Mouse (Mus musculus) CD4-positive helper T cell, adult 2 months (primary cell): Measurements from ENCODE around the gene Faim.
A peak's percentile ranks its signal among the peaks of the same experiment; 100 is the strongest.

Experiments
- DNase-seq: peaks from one replicate; pipeline ENCODE4 v3.0.0-alpha.2; 2012; ENCODE audit warnings: low read depth, missing footprints, low spot score

The Faim gene

DNA sequence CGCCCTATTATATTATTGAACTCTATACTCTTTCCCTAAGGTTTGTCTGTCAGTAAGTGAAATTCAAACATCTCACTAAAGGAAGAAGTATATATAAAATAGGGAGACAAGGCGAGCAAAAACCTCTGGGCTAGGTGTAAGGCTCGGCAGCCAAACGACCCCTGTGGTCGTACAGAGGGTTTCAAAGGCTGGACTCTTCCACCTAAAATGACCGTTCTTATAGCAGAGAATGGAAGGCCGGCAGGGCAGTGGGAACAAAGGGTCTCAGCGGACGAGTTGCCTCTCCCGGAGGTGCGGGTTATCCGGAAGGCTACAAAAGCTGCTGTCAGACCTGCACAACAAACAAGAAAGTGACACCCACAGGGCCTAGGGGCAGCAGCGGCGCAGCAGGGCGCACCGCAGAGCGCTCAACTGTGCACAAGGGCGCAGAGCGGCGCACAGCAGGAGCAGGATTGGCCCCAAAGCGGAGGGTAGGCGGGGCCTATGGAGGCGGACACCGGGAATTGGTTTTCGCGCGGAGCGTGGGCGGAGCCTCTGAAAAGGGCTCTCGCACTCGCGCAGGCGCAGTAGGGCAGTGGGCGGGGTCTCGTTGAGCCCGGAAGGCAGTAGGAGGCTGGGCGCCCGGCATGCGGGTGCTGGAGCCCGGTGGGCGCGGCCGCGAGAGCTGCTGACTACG is at the start of gene Faim:
Faim (plus strand) TSS at position 574 of the 676 bp plus-strand sequence.
- peak; percentile 99 for DNase-seq

DNA sequence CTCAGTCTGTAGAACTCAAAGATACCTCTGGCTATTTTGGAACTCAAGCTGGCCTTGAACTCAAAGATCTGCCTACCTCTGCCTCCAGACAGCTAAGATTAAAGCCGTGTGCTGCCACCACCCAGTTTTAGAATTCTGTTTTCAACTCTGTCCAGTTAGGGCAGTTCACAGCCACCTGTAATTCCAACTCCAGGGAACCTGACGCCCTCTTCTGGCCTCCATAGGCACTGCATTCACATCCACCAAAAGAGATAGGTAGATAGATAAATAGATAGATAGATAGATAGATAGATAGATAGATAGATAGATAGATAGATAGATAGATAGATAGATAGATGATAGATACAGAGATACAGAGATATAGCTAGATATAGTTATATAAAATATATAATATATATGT is 46.9 kb upstream of the Faim start:
- no peak for DNase-seq

DNA sequence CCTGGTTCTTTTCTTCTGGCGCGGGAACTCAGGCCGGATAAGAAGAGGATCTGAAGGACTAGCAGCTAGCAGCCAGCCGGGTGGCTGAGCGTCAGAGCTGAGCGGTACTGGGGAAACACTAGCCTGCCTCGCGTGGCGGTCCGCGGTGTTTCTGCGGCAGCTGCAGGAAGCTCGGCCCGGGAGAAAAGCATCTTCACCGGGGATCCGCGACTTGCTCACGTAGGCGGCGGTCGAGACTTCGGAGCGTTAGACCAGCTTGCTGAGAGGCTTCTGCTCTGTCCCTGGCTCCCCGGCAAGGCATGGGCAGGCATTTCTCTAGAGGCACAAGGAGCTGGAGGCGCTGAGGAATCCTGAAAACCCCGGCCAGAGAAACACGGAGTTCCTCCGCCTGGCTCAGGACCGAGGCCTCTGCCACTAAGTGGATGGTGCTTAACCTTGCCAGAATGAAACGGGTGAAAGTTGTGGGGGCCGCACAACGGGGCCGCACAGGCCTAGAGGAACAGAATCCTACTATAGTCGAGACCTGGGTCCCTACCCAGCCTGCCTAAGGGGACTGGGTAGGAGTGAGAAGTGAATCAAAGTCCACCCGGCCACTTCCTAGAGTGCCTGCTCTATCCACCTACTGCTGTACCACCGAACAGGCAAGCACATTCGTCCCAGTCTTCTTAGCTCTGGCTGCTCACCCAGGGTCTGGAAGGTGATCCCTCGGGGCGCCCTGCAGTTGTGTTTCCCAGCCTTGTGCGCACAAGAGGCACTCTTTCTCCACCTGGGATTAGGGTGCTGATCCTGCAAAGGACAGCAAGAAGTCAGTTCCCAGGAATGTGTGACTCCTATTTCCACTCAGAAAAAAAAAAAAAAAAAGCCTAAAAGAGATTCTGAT is 33.8 kb upstream of the Faim start:
- DNase-seq: no peak

DNA sequence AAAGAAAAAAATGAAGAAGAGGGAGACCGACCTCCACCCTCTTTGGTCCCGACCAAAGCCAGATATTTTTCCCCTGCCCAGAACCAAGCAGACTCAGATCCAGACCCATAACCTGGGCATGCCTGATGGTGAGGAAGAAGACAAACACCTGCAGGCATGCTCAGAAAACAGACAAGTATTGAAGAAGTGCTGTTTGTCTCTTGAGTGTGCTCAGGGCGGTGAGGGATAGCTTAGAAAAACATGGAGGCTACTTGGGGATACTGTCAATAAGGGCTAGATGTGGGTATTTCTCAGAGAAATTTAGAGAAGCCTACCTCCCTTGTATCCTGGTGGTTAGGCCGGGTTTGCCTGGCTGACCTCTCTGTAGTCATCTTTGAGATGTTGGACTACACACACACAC is 32.9 kb upstream of the Faim start:
- DNase-seq: no peak

DNA sequence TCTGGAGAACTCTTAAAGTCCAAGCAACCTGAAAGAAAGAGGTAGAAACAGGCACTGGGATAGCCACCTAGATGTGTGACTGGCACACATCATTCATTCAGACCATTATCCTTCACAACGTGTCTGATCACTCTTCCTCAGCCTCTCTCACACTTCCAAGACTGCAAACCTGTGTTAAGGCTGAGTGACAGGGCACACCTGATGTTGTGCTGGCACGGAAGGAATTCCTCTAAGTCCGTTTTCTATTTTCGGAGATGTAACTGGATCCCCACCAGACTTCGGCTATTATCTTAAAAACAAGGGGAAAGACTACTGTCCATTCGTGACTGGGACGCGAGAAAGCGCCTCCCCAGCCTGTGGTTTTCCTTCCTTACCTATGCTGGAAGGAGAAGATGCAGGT is 32.3 kb upstream of the Faim start:
- DNase-seq: no peak

DNA sequence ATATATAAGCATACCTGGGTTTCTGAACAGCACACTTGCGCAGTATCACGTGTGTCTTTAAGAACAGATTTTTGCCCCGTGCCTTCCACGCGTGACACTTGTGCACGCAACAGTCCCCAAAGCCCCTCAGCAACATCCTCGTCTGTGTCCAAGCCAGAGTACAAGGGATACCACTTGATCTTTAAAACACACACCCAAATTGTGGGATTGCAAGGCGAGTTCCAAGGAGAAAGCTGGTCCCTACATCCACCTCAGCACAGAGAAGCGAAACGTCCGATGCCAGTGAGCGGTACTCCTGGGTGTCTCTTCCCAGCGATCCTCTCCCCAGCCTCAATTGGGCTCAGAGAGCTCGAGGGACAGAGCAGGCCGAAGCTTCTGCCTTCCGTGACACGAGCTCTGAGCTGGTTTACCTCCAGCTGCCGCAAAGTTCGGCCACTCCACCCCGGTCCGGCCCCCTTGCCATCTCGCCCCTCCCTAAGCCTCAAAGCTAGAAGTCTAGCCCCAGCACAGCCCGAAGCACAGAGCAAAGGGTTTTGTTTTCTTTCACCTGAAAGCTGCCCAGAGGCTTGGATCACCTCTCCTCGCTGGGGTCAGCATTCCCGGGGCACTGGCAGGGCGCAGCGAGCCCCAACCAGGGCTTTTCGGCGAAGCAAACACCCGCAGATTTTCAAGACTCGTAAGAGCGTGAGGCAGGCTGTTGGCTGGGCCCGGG is 31.6 kb upstream of the Faim start:
- no peak for DNase-seq

DNA sequence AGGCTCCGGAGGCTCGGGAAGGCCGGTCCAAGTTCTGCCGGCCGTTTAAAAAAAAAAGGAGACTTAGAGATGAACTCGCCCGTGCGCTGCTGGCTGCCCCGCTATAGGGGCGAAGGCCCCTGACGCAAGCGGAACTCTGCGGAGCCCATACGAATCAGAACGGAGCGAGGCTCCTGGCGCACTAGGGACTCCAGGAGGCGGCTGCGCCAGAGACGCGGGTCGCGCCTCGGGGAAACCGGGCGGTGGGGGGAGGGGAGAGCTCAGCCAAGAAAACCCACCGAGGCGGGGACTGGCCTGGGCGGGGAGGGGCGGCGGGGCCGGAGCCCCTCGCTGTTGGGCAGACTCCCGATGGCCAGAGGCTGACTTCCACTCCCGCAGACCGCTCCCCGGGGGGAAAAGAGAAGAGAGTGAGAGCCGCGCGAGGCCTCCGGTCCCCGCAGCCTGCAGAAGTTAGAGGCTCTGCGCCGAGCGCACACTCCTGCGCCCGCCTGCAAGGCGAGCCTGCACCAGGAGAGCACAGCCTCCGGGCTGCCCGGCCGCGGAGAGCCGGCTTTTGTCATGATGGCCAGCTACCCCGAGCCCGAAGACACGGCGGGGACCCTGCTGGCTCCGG is 31.0 kb upstream of the Faim start, which contains the start of gene Foxl2:
Foxl2 (plus strand) TSS at position 186 of the 613 bp plus-strand sequence.
- DNase-seq: no peak

DNA sequence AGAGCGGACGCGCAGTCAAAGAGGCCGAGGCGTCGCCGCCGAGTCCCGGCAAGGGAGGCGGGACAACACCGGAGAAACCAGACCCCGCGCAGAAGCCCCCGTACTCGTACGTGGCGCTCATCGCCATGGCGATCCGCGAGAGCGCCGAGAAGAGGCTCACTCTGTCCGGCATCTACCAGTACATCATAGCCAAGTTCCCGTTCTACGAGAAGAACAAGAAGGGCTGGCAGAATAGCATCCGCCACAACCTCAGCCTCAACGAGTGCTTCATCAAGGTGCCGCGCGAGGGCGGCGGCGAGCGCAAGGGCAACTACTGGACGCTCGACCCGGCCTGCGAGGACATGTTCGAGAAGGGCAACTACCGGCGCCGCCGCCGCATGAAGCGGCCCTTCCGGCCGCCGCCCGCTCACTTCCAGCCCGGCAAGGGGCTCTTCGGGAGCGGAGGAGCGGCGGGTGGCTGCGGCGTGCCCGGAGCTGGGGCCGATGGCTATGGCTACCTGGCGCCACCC is 30.4 kb upstream of the Faim start:
- no peak for DNase-seq

DNA sequence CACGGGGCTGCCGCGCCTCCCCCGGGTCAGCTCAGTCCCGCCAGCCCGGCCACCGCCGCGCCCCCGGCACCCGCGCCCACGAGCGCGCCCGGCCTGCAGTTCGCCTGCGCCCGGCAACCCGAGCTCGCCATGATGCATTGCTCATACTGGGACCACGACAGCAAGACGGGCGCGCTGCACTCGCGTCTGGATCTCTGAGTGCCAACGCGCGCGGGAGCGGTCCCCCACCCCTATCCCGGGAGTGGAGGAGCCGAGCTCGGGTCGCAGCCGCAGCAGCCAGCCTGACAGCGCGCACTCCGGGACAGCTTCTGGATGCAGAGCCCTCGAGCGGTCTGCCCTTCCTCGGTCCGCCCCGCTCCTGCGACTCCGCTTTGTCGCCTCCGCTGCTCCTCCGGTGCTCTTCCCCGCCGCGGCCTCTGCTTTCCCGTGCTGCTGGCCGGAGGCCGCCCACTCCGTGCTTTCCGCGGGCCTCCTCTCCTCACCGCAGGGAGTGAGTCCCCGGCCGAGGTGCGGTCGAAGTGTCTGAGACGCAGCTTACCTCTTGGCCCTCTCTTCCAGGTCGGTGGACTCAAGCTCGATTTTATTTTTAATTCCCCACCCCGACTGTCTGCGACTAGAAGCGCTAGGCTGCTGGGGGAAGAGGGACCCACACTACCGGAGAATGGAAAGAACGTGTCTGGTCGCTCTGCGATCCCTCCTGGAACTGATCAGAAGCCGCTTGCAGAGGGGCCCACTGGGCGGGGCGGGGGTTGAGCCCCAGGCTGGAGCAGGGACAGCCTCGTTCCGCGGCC is 29.4 kb upstream of the Faim start:
- no peak for DNase-seq

DNA sequence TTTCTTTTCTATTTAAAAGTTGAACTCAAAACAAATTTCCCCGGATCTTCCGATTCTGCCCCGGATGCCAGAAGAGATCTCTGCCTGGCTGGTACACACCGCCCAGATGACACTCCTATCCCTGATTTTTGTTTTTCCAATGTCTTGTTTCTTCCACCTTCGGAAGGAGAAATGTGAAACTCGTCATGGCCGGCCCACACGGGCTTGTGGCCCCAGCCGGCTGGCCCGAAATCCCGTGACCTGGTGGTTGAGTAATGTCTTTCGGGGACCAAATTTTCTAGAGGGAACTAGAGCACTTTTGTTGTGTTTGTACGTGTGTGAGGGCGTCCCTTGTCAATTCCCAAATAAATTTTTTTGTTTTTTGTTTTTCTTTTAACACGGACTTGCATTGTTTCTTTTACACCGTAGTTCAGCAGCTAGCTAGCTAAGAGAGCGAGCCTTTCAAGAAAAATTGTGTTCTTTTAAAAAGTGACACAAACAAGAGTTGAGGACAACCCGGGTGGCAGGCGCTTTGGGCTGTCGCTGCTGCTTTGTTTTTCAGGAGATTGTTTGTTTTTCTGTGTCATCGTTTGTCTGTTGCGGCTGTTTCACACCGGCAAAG is 28.3 kb upstream of the Faim start:
- DNase-seq: no peak

DNA sequence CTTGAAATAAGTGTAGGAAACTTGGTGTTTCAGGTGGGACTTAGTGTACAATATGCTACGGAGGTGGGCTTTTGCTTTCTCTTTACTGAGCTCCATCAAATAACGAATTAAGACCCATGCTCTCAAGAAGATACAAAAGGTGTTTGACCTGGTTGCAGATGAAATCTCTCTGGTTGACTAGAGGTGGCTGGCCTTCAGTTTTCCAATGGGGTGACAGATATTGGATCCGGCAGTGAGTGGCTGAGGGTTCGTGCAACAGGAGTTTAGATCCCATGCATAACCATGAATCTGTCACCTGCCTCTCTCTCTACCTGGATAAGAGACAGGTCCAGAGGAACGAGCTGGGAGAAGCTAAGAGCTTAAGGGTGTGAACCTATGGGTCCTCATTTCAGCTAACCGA is 27.5 kb upstream of the Faim start:
- no peak for DNase-seq

DNA sequence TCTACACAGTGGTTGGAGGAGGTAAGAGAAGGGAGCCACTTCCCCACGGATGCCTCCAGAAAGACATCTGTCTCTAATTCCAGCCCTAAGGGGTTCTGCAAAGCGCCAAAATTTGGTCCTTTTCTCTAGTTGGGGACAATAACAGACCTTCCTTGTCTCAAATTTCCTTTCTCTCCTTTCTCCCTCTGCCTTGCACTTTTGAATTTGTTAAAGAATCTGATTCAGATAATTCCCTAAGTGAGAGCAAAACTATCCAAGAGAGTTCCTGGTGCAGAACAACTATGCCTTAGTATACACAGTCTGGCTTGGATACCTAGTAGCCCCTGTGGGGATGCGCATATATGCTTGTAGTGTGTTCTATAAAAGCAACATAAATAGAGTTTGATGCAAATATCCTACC is 26.3 kb upstream of the Faim start:
- no peak for DNase-seq

DNA sequence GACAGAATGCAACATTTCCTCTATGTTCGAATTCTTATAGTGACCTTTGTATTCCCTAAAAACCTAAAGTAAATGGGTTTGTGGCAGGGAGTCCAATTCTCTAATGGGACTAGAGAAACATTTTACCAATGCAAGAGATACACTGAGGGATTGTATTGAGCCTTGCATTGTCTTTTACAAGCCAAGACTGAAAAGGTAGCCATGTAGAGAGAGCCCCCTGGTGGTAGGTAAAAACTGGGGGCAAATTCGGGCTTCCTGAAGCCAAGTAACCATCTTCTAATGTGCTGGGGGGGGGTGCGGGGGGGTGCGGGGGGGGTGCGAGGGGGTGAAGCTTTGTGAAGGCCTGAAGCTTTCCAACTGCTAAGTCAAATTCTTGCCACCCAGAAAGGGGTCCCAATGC is 25.8 kb upstream of the Faim start:
- DNase-seq: no peak

DNA sequence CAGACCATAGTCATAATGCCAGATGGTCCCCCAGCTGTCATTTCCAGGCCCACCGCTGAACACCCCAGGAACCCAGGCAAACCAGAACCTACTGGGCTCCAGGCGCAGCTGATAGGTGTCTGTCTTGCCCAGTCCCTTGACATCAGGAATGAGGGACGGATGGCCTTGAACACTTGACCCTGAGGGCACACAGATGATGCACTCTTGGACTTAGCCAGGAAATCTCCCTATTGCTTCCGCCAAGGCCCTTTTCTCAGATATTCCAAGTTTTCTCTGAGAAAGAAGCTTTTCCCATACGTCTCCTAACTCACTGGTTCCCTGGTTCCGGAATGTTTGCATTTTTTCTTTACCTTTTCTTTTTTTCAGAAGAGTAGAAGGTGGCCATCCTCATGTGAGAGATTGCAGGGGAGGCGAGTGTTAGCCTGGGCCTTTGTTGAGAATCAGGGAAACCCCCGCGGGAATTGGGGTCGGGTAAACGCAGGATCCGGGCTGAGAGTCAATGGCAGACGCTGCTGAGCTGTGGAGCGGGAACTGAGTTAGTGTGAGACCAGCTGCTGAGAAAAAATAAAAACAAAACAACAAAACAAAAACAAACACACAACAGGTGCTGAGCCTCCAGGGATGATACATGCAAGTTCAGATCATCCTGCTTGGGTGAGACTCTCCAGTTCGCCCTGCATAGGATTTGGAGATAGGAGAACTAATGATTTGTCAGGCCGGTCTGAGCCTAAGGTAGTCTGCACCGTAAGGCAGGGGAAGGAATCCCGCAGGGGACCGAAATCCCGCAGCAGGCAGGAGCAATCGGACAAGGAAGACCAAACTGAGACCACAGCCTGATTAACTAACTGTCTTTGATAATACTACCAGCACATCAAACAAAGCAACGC is 24.3 kb upstream of the Faim start:
- no peak for DNase-seq

DNA sequence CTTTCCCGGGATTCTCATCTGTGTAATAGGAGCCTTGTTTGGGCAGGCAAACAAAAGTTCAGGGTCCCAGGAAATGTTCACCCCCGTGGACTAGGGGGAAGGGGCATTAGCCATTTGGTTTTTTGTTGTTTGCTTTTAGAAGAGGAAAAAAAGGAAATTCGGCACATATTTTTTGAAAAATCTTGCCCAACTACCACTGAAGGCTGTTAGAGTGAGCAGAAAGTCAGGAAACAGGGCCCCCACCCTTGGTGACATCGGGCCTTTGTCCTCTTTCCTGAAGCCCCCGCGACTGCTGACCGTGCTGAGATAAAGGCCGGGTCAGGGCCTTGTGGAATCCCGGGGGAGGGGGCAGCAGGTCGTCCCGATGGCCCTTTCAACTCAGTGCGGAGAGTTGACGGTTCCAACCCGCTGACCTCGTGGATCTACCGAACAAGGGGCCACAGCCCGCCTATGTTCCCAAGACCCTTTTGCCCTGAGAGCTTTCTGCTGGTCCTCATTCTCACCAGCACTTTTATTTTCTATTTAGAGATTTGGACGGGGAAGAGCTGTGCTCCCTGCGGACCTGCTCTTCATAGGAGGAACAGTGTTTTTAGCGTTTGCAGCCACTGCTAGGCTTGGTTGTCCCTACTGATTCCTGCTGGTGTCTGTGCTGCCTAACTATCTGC is 23.6 kb upstream of the Faim start:
- no peak for DNase-seq

DNA sequence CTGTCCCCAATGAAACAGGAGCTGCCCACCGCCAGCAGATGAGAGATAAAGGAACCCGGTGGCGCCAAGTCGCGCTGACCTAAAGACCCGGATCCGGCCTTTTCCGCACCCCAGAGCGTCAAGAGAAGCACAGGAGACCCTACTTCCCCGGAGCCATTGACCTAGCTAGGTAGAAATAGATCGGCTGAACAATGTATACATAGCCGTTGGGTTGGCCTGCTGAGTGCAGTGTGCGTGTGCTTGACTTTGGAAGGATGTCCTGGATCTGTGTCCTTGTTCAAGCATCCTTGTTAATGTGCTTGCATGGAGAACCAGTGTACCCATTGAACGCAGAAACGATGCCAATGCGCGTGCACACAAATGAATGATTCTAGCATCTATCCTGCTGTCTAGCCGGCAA is 22.5 kb upstream of the Faim start:
- no peak for DNase-seq

DNA sequence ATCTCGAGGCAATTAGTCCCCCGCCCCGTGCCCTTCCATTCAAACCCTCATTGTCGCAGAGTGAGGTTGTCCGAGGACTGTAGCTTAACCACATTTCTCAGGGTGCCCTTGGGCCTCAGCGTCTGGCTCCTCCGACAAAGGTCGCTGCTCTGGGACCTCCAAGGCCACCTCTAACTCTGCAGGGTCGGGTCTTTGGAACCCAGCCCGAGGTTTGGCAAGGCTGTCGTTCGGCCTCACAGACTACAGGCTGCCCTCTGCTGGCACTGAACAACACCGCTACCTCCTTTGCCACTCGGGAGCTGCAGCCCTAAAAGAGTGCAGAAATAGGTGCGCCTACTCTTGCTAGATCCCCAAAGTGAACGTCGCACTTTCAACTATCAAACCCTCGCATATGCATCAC is 21.1 kb upstream of the Faim start:
- no peak for DNase-seq

DNA sequence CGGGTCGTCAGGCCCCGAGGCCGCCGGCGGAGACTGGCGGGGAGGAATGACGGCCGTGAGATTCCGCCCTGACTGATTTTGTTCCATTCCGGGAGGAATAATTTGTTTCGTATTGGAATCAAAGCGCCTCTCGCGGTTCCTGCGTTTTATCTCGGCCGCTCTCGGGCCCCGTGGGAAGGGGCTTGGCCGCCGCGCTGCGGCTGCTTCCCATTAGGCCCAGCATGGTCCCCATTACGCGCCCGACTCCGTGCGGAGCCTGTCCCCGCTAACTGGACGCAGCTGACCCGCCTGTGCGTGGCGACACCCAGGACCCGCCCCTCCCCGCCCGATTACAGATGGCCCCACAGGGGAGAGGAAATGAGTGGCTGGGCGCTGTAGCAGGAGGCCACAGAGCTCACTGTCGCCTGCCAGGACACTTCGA is 13.1 kb upstream of the Faim start:
- DNase-seq: no peak

DNA sequence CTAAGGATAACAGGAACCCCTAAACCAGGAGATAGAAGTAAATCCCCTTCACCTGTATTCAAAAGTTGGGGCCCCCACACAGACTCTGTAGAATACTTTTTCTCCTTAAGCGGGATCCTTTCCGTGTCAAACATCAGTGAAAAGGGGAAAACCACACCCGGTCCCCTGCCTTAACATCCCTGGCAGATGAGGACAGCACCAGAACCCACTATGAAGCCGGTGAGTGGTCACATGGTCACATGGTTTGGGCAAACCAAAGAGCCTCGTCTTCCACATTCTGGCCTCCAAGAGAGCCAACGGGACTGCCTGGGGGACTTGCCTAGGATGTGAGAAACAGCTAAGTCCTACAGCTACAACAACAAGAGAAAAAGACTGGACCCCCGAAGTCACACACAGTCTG is 12.6 kb upstream of the Faim start:
- DNase-seq: no peak
